ENCODE assay signal across 8 mouse cellular contexts in genomic region chr12:16811477-16811876, GRCm38 (mm10). TPM values are rescaled to one million over a fixed set of nuclear protein-coding genes. Genes with fewer than 3 reads are reported as not detected.
A peak's percentile ranks its signal among the peaks of the same experiment; 100 is the strongest.
DNase-seq lines count a peak whose midpoint lies in the region; ATAC-seq and TF ChIP-seq lines count a peak whose summit lies in the region.

No protein-coding gene starts in this region.

- H3K4me2 ChIP-seq in kidney, postnatal 0 days (ENCODE audit: low read length): peak overlapping the region; percentile 71
- H3K4me2 ChIP-seq in hindbrain, embryonic 15.5 days: peak overlapping the region; percentile 84
- H3K4me2 ChIP-seq in midbrain, embryonic 15.5 days: peak overlapping the region; percentile 59

- TF ChIP-seq CTCF in kidney, postnatal 0 days (IDR thresholded peaks at IDR 0.05; ENCODE audit: low read depth): no peak
- no peak for TF ChIP-seq CTCF in cortical plate, adult 2 months (IDR thresholded peaks at IDR 0.05; ENCODE audit: extremely low read depth, insufficient read depth, low read length)

- no peak for ATAC-seq in kidney, postnatal 0 days (replicated peaks; ENCODE audit: low FRiP score, low read depth)
- no peak for ATAC-seq in hindbrain, embryonic 15.5 days (ENCODE audit: low FRiP score, low read depth)
- ATAC-seq in midbrain, embryonic 15.5 days (replicated peaks): peak; percentile 53

- 0 out of 2 replicates have a peak, but pooled peaks cover 3% of the 10 kb centered on the region for H3K4me1 ChIP-seq in kidney, postnatal 0 days (replicated peaks; ENCODE audit: insufficient read depth, low read length)
- H3K4me1 ChIP-seq in cortical plate, adult 2 months (ENCODE audit: control insufficient read depth, insufficient read depth, low read length): peaks cover 3% of the 10 kb centered on the region; the same call in 1 of the 2 replicates
- H3K4me1 ChIP-seq in hindbrain, embryonic 15.5 days (replicated peaks): peaks cover 19% of the 10 kb centered on the region
- H3K4me1 ChIP-seq in midbrain, embryonic 15.5 days: peaks cover 24% of the 10 kb centered on the region

- peak overlapping the region; percentile 76 for H3K4me3 ChIP-seq in kidney, postnatal 0 days (replicated peaks; ENCODE audit: low read depth, low read length)
- peak overlapping the region; percentile 85 for H3K4me3 ChIP-seq in cortical plate, adult 2 months (ENCODE audit: insufficient read depth, low read length)
- peak overlapping the region; percentile 78 for H3K4me3 ChIP-seq in hindbrain, embryonic 15.5 days
- peak overlapping the region; percentile 60 for H3K4me3 ChIP-seq in midbrain, embryonic 15.5 days

- no peaks in the 10 kb centered on the region for H3K9me3 ChIP-seq in kidney, postnatal 0 days (replicated peaks; ENCODE audit: low read length)
- no peaks in the 10 kb centered on the region for H3K9me3 ChIP-seq in hindbrain, embryonic 15.5 days
- H3K9me3 ChIP-seq in midbrain, embryonic 15.5 days: no peaks in the 10 kb centered on the region

- H3K27ac ChIP-seq in kidney, postnatal 0 days: peak overlapping the region; percentile 51
- H3K27ac ChIP-seq in cortical plate, adult 2 months (ENCODE audit: insufficient read depth, low read length): no peak overlapping the region
- peak overlapping the region; percentile 78; the same call in 1 of the 2 replicates for H3K27ac ChIP-seq in hindbrain, embryonic 15.5 days (replicated peaks)
- no peak overlapping the region for H3K27ac ChIP-seq in midbrain, embryonic 15.5 days

- H3K36me3 ChIP-seq in kidney, postnatal 0 days (ENCODE audit: insufficient read depth, low read length): 0 out of 2 replicates have a peak, but pooled peaks cover 5% of the 10 kb centered on the region
- H3K36me3 ChIP-seq in hindbrain, embryonic 15.5 days: no peaks in the 10 kb centered on the region
- 0 out of 2 replicates have a peak, but pooled peaks cover 1% of the 10 kb centered on the region for H3K36me3 ChIP-seq in midbrain, embryonic 15.5 days (replicated peaks)

- peak overlapping the region; percentile 80 for H3K9ac ChIP-seq in kidney, postnatal 0 days (ENCODE audit: low read depth, low read length)
- peak overlapping the region; percentile 73 for H3K9ac ChIP-seq in hindbrain, embryonic 15.5 days
- H3K9ac ChIP-seq in midbrain, embryonic 15.5 days: peak overlapping the region; percentile 67

- H3K27me3 ChIP-seq in kidney, postnatal 0 days (ENCODE audit: insufficient read depth, low read length): no peaks in the 10 kb centered on the region
- peaks cover 15% of the 10 kb centered on the region for H3K27me3 ChIP-seq in hindbrain, embryonic 15.5 days
- peaks cover 11% of the 10 kb centered on the region; the same call in 1 of the 2 replicates for H3K27me3 ChIP-seq in midbrain, embryonic 15.5 days (replicated peaks)

- WGBS in kidney, postnatal 0 days: 1% methylated on average over 15 of the region's 15 CpGs
- 5% methylated on average over 15 of the region's 15 CpGs for WGBS in hindbrain, embryonic 15.5 days
- WGBS in midbrain, embryonic 15.5 days: 3% methylated on average over 15 of the region's 15 CpGs

- no peak for DNase-seq in kidney, postnatal 0 days (ENCODE audit: low spot score)
- no peak for DNase-seq in kidney, postnatal 10 days
- no peak for DNase-seq in cerebellum, postnatal 14 days
- DNase-seq in urinary bladder, postnatal 25 days (ENCODE audit: low spot score): no peak
- no peak for DNase-seq in right cerebral cortex, postnatal 4 days

- no peak for TF ChIP-seq POLR2A in cortical plate, adult 2 months (IDR thresholded peaks at IDR 0.05; ENCODE audit: extremely low read depth, insufficient read depth, low read length)

RNA-seq across cellular contexts. Expression of gene E2f6, which starts 0.7 kb away (rescaled TPM):
- polyA plus RNA-seq in kidney, postnatal 0 days (2015; fragmentation: Nextera tagmentation; extraction: Ambion mirVana): 25.3 and 26.8 TPM in 2 replicates
- polyA plus RNA-seq in cortical plate, adult 2 months (2012; rRNA removed): 38.3 and 40.1 TPM in 2 replicates
- 29.2 and 29.7 TPM in 2 replicates for polyA plus RNA-seq in hindbrain, embryonic 15.5 days (2015; fragmentation: Nextera tagmentation; extraction: Ambion mirVana)
- polyA plus RNA-seq in midbrain, embryonic 15.5 days (2015; fragmentation: Nextera tagmentation; extraction: Ambion mirVana): 29.8 and 30.1 TPM in 2 replicates

RNA-seq across cellular contexts. Expression of gene Greb1, which starts 10.8 kb away (rescaled TPM):
- polyA plus RNA-seq in kidney, postnatal 0 days (2015; fragmentation: Nextera tagmentation; extraction: Ambion mirVana): 1.3 and 2.0 TPM in 2 replicates
- polyA plus RNA-seq in cortical plate, adult 2 months (2012; rRNA removed): 0.48 and 0.49 TPM in 2 replicates
- 0.84 and 1.3 TPM in 2 replicates for polyA plus RNA-seq in hindbrain, embryonic 15.5 days (2015; fragmentation: Nextera tagmentation; extraction: Ambion mirVana)
- 1.4 and 1.7 TPM in 2 replicates for polyA plus RNA-seq in midbrain, embryonic 15.5 days (2015; fragmentation: Nextera tagmentation; extraction: Ambion mirVana)

Comparison
In these comparisons a context has a peak if more than half of its experiments do, and no peak if none do; other contexts are left out.
1. H3K27ac ChIP-seq: peak in kidney, postnatal 0 days (single experiment) and hindbrain, embryonic 15.5 days (single experiment); none in cortical plate, adult 2 months (single experiment) and midbrain, embryonic 15.5 days (single experiment).
2. Peak in every context shown above with its lines, with median percentiles within 50 percentile points of each other: H3K4me2 ChIP-seq, H3K4me3 ChIP-seq and H3K9ac ChIP-seq.